Mouse (Mus musculus): ENCODE results near the gene Pgs1. TPM values are rescaled to one million over a fixed set of nuclear protein-coding genes. Genes with fewer than 3 reads are reported as not detected.
A peak's percentile ranks its signal among the peaks of the same experiment; 100 is the strongest.

Gene Pgs1
- polyA plus RNA-seq, 1 experiment from 2014 or later = 41.8 TPM

DNA sequence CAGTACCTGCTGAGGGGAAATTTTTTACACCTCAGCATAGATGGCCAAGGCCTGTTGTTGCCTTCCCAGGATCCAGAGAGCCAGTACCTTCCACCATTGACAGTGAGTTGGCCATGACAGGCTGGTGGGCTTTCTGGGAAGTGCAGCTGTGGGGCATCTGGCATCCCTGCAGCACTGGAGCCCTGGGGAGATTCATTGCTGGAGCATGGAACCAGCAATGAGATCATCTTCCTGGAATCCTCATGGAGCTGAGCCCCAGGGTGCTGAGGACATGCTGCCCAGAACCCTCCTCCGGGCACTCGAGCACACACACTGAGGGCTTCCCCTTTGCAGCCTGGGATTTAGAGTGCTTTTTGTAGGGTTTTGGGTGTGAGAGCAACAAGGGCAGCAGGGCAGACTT is 9.2 kb downstream of the Pgs1 start:
- Histone ChIP-seq H3K27me3 (ENCODE audit: control insufficient read depth, insufficient read depth, low read depth, low read length) (no peaks in the 10 kb centered on the region), H3K9ac (ENCODE audit: low read length) (no peak overlapping the region), H3K4me1 (replicated peaks; ENCODE audit: control insufficient read depth, insufficient read depth, low read length) (peaks cover 33% of the 10 kb centered on the region), H3K36me3 (ENCODE audit: control insufficient read depth, insufficient read depth, low read length) (no peaks in the 10 kb centered on the region), H3K9me3 (ENCODE audit: control insufficient read depth, low read length) (no peaks in the 10 kb centered on the region), H3K27ac (ENCODE audit: low read length) (no peak overlapping the region), H3K4me3 (ENCODE audit: low read length) (no peak overlapping the region), H3K4me2 (ENCODE audit: low read depth, low read length) (no peak overlapping the region)
- ATAC-seq (ENCODE audit: low read depth) = no peak
- 65% methylated on average over 2 of the region's 2 CpGs for WGBS

DNA sequence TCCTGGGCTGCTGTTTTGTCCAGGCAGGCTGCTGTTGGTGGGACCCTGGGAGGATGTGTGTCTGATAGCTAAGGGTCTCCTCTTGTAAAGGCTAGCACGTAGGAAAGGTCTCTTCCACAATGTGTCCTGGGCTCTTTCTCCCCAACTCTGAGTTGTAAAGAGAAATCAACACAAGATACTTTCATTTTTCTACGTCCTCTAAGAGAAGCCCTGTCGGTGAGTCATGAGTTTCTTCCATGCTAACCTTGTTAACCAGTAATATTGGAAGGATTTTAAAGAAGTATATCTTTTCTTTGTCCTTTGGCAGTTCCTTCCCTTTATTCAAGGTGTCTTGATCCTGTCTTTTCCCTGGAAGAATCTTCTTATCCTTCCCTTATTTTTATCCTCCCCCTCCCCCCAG is 9.6 kb downstream of the Pgs1 start:
- no peak for ATAC-seq (ENCODE audit: low read depth)
- no peaks in the 10 kb centered on the region for H3K9me3 ChIP-seq (ENCODE audit: control insufficient read depth, low read length)
- H3K4me3 ChIP-seq (ENCODE audit: low read length) = no peak overlapping the region
- no peak overlapping the region for H3K4me2 ChIP-seq (ENCODE audit: low read depth, low read length)
- H3K27ac ChIP-seq (ENCODE audit: low read length) = no peak overlapping the region
- H3K36me3 ChIP-seq (ENCODE audit: control insufficient read depth, insufficient read depth, low read length) = peaks cover under 1% of the 10 kb centered on the region; the same call in 1 of the 2 replicates
- peaks cover 33% of the 10 kb centered on the region for H3K4me1 ChIP-seq (replicated peaks; ENCODE audit: control insufficient read depth, insufficient read depth, low read length)
- H3K9ac ChIP-seq (ENCODE audit: low read length) = no peak overlapping the region
- 56% methylated on average over 3 of the region's 3 CpGs for WGBS
- no peaks in the 10 kb centered on the region for H3K27me3 ChIP-seq (ENCODE audit: control insufficient read depth, insufficient read depth, low read depth, low read length)

DNA sequence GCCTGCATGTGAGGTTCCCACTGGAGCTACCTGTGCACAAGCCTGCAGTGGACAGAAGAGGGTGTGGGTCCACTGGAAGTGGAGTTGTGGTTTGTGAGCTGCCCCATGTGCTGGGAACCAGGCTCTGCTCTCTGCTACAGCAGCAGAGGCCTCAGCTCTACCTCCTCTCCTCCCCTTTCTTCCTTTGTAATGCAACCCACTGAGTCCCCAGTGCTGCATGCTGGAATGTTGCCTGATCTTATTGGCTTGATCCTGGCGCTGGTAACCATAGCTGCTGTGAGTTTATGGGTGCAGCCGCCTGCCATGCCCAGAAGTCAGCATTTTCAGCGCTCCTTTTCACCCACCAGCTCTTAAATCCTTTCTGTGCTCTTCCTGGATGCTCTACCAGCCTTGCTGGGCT is 10.0 kb downstream of the Pgs1 start:
- H3K9ac ChIP-seq (ENCODE audit: low read length) = no peak overlapping the region
- 51% methylated on average over 3 of the region's 3 CpGs for WGBS
- no peak for ATAC-seq (ENCODE audit: low read depth)
- no peaks in the 10 kb centered on the region for H3K9me3 ChIP-seq (ENCODE audit: control insufficient read depth, low read length)
- H3K4me2 ChIP-seq (ENCODE audit: low read depth, low read length) = no peak overlapping the region
- no peaks in the 10 kb centered on the region for H3K27me3 ChIP-seq (ENCODE audit: control insufficient read depth, insufficient read depth, low read depth, low read length)
- H3K4me3 ChIP-seq (ENCODE audit: low read length) = no peak overlapping the region
- peaks cover 3% of the 10 kb centered on the region for H3K36me3 ChIP-seq (ENCODE audit: control insufficient read depth, insufficient read depth, low read length)
- H3K4me1 ChIP-seq (replicated peaks; ENCODE audit: control insufficient read depth, insufficient read depth, low read length) = peaks cover 33% of the 10 kb centered on the region
- H3K27ac ChIP-seq (ENCODE audit: low read length) = no peak overlapping the region

DNA sequence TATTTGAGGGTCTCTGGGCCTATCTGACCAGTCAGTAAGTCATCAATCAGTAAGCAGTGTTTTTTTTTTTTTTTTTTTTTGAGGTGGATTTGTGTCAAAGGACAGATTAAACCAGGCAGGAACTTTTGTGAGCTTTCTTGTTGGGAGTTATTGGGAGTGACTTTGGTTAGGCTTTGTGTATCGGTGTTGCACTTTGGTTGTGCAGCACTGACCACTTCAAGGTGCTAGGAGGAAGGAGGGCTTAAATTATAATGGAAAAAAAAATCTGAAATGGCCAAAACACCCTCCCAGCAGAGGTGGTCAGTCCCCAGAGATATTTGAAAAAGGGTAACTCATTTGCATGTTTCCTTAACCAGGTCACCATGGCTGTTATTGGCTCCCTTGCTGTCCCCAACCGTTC is 11.0 kb downstream of the Pgs1 start:
- Histone ChIP-seq H3K9ac (ENCODE audit: low read length) (no peak overlapping the region), H3K36me3 (ENCODE audit: control insufficient read depth, insufficient read depth, low read length) (peaks cover 13% of the 10 kb centered on the region), H3K27ac (ENCODE audit: low read length) (no peak overlapping the region), H3K4me1 (replicated peaks; ENCODE audit: control insufficient read depth, insufficient read depth, low read length) (peaks cover 24% of the 10 kb centered on the region), H3K9me3 (ENCODE audit: control insufficient read depth, low read length) (no peaks in the 10 kb centered on the region), H3K4me2 (ENCODE audit: low read depth, low read length) (no peak overlapping the region), H3K4me3 (ENCODE audit: low read length) (no peak overlapping the region), H3K27me3 (ENCODE audit: control insufficient read depth, insufficient read depth, low read depth, low read length) (no peaks in the 10 kb centered on the region)
- ATAC-seq (ENCODE audit: low read depth) = no peak
- WGBS = 90% methylated on average over 2 of the region's 2 CpGs

DNA sequence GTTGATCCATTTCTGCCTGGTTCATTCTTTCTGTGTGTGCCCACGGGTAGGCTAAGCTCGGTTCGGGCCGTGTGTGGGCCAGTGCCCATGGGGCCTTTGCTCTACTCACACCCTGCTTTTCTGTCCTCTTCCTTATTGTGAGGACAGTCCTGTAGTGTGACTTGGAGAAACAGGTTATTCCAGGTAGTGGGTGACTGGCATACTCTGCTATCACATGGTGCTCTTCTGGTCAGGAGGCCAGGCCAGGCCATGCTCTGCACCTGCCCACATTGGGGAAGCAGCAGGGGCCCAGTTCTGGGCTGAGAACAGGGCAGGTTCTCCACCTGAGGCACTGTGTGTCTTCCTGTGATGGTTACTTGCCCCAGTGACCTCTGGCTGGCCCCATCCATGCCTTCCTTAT is 12.3 kb downstream of the Pgs1 start:
- no peaks in the 10 kb centered on the region for H3K27me3 ChIP-seq (ENCODE audit: control insufficient read depth, insufficient read depth, low read depth, low read length)
- no peak overlapping the region for H3K4me2 ChIP-seq (ENCODE audit: low read depth, low read length)
- H3K4me1 ChIP-seq (replicated peaks; ENCODE audit: control insufficient read depth, insufficient read depth, low read length) = peaks cover 20% of the 10 kb centered on the region
- no peaks in the 10 kb centered on the region for H3K9me3 ChIP-seq (ENCODE audit: control insufficient read depth, low read length)
- H3K9ac ChIP-seq (ENCODE audit: low read length) = no peak overlapping the region
- WGBS = 74% methylated on average over 4 of the region's 4 CpGs
- peaks cover 17% of the 10 kb centered on the region for H3K36me3 ChIP-seq (ENCODE audit: control insufficient read depth, insufficient read depth, low read length)
- ATAC-seq (ENCODE audit: low read depth) = no peak
- no peak overlapping the region for H3K27ac ChIP-seq (ENCODE audit: low read length)
- no peak overlapping the region for H3K4me3 ChIP-seq (ENCODE audit: low read length)

DNA sequence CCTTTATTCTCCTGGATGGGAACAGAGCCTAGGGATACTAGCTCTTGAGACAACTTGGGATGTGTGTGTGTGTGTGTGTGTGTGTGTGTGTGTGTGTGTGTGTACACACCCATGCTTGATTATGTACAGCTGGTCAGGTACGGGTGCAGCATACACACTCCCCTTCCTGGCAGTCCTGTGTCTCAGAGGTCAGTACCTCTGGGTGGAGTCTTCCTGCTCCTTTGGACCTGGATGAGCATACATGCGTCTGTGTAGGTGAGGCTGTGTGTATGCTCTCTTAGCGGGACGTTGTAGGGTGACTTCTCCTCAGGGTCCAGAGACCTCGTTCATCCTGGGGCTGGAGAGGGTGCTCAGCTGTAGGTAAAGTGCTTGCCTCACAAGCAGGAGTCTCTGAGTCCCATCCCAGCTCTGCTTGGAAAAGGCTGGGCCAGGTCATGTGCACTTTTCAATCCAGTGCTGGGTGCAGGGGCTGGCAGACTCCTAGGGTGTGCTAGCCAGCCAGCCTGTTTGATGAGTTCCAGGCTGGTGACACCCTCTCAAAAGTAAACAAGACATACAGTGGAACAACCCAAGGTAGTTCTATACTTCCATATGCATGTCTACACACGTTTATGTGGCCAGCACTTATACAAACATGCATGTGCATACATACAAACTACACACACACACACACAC is 13.3 kb downstream of the Pgs1 start:
- H3K9ac ChIP-seq (ENCODE audit: low read length) = no peak overlapping the region
- 66% methylated on average over 6 of the region's 6 CpGs for WGBS
- no peak overlapping the region for H3K4me2 ChIP-seq (ENCODE audit: low read depth, low read length)
- no peaks in the 10 kb centered on the region for H3K9me3 ChIP-seq (ENCODE audit: control insufficient read depth, low read length)
- no peak overlapping the region for H3K4me3 ChIP-seq (ENCODE audit: low read length)
- no peak overlapping the region for H3K27ac ChIP-seq (ENCODE audit: low read length)
- H3K27me3 ChIP-seq (ENCODE audit: control insufficient read depth, insufficient read depth, low read depth, low read length) = no peaks in the 10 kb centered on the region
- peaks cover 15% of the 10 kb centered on the region for H3K4me1 ChIP-seq (replicated peaks; ENCODE audit: control insufficient read depth, insufficient read depth, low read length)
- no peak for ATAC-seq (ENCODE audit: low read depth)
- peaks cover 22% of the 10 kb centered on the region for H3K36me3 ChIP-seq (ENCODE audit: control insufficient read depth, insufficient read depth, low read length)

DNA sequence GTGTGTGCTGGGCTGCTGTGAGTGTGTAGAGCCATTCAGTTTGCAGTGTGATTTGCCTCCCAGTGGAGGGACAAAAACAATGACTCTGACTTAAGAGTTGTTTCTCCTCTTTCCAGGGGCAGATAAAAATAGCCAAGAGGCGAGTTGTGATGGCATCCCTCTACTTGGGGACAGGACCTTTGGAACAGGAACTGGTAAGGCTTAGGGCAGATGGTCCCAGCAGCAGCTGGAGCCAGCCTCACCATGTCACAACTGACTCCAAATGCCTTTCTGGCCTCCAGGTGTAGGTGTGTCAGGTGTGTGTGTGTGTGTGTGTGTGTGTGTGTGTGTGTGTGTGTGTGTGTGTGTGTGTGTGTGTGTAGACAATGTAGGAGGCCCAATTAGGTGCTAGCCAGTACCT is 14.0 kb downstream of the Pgs1 start:
- H3K9ac ChIP-seq (ENCODE audit: low read length) = no peak overlapping the region
- H3K9me3 ChIP-seq (ENCODE audit: control insufficient read depth, low read length) = no peaks in the 10 kb centered on the region
- H3K36me3 ChIP-seq (ENCODE audit: control insufficient read depth, insufficient read depth, low read length) = peaks cover 25% of the 10 kb centered on the region
- no peaks in the 10 kb centered on the region for H3K27me3 ChIP-seq (ENCODE audit: control insufficient read depth, insufficient read depth, low read depth, low read length)
- no peak overlapping the region for H3K4me3 ChIP-seq (ENCODE audit: low read length)
- no peak overlapping the region for H3K4me2 ChIP-seq (ENCODE audit: low read depth, low read length)
- H3K27ac ChIP-seq (ENCODE audit: low read length) = no peak overlapping the region
- no peak for ATAC-seq (ENCODE audit: low read depth)
- H3K4me1 ChIP-seq (replicated peaks; ENCODE audit: control insufficient read depth, insufficient read depth, low read length) = peaks cover 9% of the 10 kb centered on the region; the same call in 1 of the 2 replicates
- WGBS = 59% methylated on average over 1 of the region's 1 CpGs

DNA sequence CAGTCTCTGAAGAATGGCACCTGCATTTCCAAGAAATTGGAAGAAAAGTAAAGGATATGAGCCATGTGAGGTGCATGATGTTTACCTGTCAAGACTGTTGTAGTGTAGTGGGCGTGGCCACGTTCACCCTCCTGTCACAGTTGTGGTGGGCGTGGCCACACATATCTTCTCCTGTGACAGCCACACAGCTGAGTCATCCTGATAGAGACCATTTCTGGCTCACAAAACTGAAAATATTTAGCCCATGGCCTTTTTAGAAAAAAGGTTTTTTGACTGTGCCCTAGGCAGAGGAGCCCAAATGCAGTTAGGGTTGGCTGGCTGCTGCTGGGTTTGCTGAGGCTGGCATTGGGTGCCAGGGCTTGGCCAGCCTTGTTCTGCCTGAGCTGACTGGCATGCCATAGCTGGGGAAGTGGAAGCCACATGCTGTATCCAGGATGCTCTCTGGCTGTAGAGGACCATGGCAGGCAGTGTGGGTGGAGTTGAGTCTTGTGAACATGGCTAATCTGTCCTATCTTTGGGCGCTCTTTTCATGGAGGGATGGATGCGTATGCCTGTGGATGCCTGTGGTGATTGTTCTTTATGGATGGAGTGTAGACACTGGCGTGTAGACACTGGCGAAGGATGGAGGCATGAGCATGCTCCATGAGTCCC is 14.6 kb downstream of the Pgs1 start:
- no peak overlapping the region for H3K9ac ChIP-seq (ENCODE audit: low read length)
- 0 out of 2 replicates have a peak, but pooled peaks cover 5% of the 10 kb centered on the region for H3K4me1 ChIP-seq (replicated peaks; ENCODE audit: control insufficient read depth, insufficient read depth, low read length)
- H3K4me3 ChIP-seq (ENCODE audit: low read length) = no peak overlapping the region
- ATAC-seq (ENCODE audit: low read depth) = no peak
- H3K36me3 ChIP-seq (ENCODE audit: control insufficient read depth, insufficient read depth, low read length) = peaks cover 31% of the 10 kb centered on the region
- WGBS = 91% methylated on average over 7 of the region's 7 CpGs
- H3K27me3 ChIP-seq (ENCODE audit: control insufficient read depth, insufficient read depth, low read depth, low read length) = no peaks in the 10 kb centered on the region
- H3K4me2 ChIP-seq (ENCODE audit: low read depth, low read length) = no peak overlapping the region
- no peaks in the 10 kb centered on the region for H3K9me3 ChIP-seq (ENCODE audit: control insufficient read depth, low read length)
- H3K27ac ChIP-seq (ENCODE audit: low read length) = no peak overlapping the region

DNA sequence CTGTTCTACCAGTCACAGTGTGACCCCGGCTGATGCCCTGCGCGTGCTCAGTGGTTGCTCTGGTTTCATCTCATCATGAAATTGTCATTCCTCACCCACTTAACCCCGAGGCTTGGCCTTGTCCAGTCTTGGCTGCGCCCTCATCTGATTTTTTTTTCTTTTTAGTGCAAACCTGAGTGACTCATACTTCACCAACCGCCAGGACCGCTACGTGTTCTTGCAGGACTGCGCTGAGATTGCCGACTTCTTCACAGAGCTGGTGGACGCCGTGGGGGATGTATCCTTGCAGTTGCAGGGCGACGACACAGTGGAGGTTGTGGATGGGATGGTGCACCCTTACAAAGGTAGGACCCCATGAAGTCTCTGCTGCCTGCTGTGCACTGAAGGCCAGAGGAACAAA is 17.1 kb downstream of the Pgs1 start:
- Histone ChIP-seq H3K9ac (ENCODE audit: low read length) (no peak overlapping the region), H3K4me1 (replicated peaks; ENCODE audit: control insufficient read depth, insufficient read depth, low read length) (peaks cover 17% of the 10 kb centered on the region), H3K4me3 (ENCODE audit: low read length) (no peak overlapping the region), H3K4me2 (ENCODE audit: low read depth, low read length) (no peak overlapping the region), H3K36me3 (ENCODE audit: control insufficient read depth, insufficient read depth, low read length) (peaks cover 32% of the 10 kb centered on the region), H3K27me3 (ENCODE audit: control insufficient read depth, insufficient read depth, low read depth, low read length) (no peaks in the 10 kb centered on the region), H3K9me3 (ENCODE audit: control insufficient read depth, low read length) (no peaks in the 10 kb centered on the region), H3K27ac (ENCODE audit: low read length) (peak overlapping the region; percentile 23; the same call in 1 of the 2 replicates)
- no peak for ATAC-seq (ENCODE audit: low read depth)
- WGBS = 90% methylated on average over 14 of the region's 14 CpGs

All from lung, embryonic 16.5 days (tissue).